Mouse (Mus musculus) effector memory CD4-positive, alpha-beta T cell, adult 7 months (primary cell): ENCODE data around the gene Esp18. TPM values are rescaled to one million over a fixed set of nuclear protein-coding genes. Genes with fewer than 3 reads are reported as not detected.

Experiments
- polyA plus RNA-seq: library from polyadenylated mRNA; unstranded; fragments of 100-300 nt; shearing (Covaris generic); gene quantifications from one replicate; pipeline ENCODE4 v1.2.1, GENCODE M21; 2017

The Esp18 gene
- not detected for polyA plus RNA-seq

GRCm38 (mm10) chr17:39406059-39406458 is at the start of gene Esp18:
Esp18 (plus strand) TSS chr17:39406359.

Other genes starting within 250 kb of the Esp18 start
- gene Esp16, start 129.8 kb downstream of the Esp18 start, polyA plus RNA-seq: not detected
- gene Esp15, start 234.6 kb downstream of the Esp18 start, polyA plus RNA-seq: 0.77 TPM